Mouse (Mus musculus) brain, embryonic 14.5 days (tissue): Measurements from ENCODE around the gene Hist1h3h. TPM values are rescaled to one million over a fixed set of nuclear protein-coding genes. Genes with fewer than 3 reads are reported as not detected.

Experiments
- DNase-seq: peaks from one replicate; pipeline ENCODE4 v3.0.0-alpha.2; 2011; ENCODE audit warnings: low read depth
- CTCF ChIP-seq: fragments of 200-500 bp; IDR thresholded peaks from 2 replicates; pipeline ENCODE4 v1.5.1; 2012; ENCODE audit warnings: inconsistent platforms, mild to moderate bottlenecking, moderate library complexity, borderline replicate concordance; ENCODE audit not compliant: insufficient read depth, insufficient read length; ENCODE audit errors: extremely low read depth
- POLR2A ChIP-seq: fragments of 200-500 bp; IDR thresholded peaks from 2 replicates; pipeline ENCODE4 v1.6.1; 2012; ENCODE audit warnings: mild to moderate bottlenecking, inconsistent platforms, borderline replicate concordance; ENCODE audit not compliant: poor library complexity, insufficient read depth, insufficient read length, severe bottlenecking; ENCODE audit errors: extremely low read depth
- polyA plus RNA-seq: library from polyadenylated mRNA; depleted of rRNA; stranded (reverse); fragments of >200 nt; gene quantifications from 2 replicates; pipeline ENCODE4 v1.2.3, GENCODE M21; 2012

Hist1h3h gene
- polyA plus RNA-seq, 1 experiment, result 39.0 TPM

DNA sequence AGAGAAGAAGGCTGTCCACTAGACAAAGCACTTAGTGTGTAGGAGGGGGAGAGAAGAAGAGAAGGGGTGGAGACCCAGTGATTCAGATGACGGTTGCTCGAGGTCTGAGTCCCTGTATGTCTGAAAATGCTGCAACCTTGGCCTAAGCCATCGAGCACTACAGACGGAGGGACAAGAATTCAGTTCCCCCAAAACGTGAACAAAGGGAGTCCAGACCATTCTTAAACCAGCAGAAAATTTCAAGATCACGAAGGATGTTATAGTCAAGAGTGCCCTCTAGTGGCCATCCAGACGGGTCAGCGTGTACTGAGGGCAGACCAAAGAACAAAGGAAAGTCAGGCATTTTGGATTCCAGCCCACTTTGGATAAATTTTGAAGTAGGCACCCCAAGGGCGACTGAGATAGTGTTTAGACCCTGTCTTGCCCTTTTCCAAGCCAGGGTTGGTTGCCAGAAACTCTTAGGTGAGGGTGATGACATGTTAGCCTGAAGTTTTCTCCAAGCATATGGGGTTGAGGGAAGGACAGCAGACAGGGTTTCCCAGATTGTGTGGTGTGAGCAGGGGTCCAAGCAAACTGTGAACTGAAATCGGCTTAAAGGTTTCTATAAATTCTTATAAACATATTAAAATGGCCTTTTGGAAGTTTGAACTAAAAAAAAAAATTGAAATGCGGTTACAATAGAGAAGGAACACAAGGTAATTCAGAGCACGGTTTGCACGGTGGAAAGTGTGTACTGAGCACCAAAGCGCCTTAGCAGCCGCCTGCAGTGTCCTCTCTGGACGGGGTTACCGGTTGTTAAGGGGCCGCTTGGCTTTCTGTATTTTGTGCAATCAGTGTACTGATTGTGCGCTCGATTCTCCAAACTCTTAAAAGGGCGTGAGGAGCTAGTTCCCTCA, 16.8 kb downstream of the Hist1h3h start:
- DNase-seq, result peak; percentile 97
- no peak for TF ChIP-seq POLR2A
- peak; percentile 88; the same call in 1 of the 2 replicates for TF ChIP-seq CTCF

DNA sequence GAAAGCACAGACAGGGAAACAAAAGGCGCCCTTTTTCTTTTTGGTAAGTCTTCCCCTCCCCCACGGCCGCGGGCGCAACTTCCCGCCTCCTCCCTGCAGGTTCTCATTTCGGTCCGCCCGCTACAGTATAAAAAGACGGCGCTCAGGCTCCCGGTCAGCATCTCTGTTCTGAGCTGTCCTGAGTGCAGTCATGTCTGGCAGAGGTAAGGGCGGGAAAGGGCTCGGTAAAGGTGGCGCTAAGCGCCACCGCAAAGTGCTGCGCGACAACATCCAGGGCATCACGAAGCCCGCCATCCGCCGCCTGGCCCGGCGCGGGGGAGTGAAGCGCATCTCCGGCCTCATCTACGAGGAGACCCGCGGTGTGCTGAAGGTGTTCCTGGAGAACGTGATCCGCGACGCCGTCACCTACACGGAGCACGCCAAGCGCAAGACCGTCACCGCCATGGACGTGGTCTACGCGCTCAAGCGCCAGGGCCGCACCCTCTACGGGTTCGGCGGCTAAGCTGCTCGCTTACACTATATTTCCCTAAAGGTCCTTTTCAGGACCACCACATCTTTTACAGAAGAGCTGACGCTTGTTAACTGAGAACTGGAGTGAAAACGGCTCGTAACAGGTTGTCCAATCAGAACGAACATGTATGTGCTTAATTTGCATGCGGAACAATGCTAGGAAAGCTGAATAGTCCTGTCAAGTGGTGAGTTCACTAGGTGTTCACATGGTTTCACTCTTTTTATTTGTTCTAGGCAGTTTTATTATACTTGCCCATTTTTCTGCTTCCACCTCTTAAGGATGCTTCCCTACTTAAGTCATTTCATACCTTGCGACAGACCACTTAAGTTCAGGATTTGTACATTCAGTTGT, 17.7 kb downstream of the Hist1h3h start, which contains the start of gene Hist1h4j:
Hist1h4j (plus strand) TSS at position 159 of the 862 bp plus-strand sequence.
- DNase-seq, result peak; percentile 96
- TF ChIP-seq POLR2A, result peak; percentile 20; the same call in 1 of the 2 replicates

DNA sequence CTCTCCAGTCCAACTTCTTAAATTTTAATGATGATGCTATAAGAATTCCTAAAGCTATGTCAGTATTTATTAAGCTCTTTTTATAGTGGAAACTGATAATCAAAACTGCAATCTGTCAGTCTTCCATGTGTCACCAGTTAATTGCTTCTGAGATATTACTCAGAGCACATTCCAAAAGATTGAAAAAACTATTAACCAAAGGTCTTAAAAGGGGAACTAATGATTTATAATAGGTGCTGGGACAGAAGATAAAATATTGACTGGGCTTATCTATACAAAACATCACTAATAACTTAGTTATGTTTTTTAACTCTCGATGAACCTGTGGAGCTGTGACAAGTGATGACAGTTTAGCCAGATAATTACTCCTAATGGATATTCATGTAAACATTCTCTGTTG, 27.5 kb downstream of the Hist1h3h start:
- no peak for DNase-seq
- TF ChIP-seq POLR2A (no peak), CTCF (no peak)

DNA sequence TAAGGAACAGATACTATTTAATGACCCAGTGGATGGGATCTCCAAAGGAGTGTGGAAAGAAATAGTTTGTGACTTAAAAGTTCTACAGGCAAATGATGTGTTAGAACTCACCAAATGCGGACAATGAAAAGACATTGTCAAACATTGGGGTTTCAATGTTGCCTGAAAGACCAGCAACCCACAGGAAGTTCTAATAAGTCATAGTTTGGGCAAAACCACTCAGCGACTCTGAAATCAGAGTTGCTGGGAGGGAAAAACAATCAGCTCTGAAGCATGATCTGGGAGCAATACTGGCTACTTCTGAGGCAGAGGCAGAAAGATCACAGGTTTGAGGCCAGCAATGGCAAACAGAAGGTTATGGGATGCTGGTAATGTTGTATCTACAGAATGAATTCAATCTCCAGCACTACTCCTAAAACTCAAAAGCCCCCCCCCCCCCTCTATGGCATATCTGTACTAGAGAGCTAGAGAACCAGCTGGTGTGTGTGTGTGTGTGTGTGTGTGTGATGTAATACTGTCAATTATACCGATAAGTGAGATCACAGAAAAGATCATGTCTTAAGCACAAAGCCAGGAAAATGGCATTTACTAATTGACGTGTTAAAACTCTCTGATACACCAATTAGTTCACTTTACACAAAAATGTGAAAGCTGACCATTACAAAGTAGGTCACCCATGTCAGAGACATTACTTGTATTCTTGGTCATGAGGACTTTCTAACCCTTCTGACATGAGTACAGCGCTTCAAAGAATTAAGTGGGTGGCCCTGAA, 32.1 kb downstream of the Hist1h3h start:
- peak; percentile 67 for DNase-seq

DNA sequence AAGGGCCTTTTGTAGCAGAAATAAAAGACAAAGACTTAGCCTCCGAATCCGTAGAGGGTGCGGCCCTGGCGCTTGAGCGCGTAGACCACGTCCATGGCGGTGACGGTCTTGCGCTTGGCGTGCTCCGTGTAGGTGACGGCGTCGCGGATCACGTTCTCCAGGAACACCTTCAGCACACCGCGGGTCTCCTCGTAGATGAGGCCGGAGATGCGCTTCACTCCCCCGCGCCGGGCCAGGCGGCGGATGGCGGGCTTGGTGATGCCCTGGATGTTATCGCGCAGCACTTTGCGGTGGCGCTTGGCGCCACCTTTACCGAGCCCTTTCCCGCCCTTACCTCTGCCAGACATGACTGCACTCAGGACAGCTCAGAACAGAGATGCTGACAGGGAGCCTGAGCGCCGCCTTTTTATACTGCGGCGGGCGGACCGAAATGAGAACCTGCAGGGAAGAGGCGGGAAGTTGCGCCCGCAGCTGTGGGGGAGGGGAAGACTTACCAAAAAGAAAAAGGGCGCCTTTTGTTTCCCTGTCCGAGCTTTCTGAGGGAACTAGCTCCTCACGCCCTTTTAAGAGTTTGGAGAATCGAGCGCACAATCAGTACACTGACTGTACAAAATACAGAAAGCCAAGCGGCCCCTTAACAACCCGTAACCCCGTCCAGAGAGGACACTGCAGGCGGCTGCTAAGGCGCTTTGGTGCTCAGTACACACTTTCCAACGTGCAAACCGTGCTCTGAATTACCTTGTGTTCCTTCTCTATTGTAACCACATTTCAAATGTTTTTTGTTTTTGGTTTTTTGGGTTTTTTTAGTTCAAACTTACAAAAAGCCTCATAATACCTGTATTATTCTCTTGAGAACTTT, 32.9 kb downstream of the Hist1h3h start, which contains the start of gene Hist1h4k:
Hist1h4k (minus strand) TSS at position 347 of the 859 bp plus-strand sequence.
- peak; percentile 97 for DNase-seq
- TF ChIP-seq POLR2A, result peak; percentile 56; the same call in 1 of the 2 replicates

More for the DNA sequence above, 32.1 kb downstream of the Hist1h3h start:
- TF ChIP-seq CTCF (no peak), POLR2A (no peak)

DNA sequence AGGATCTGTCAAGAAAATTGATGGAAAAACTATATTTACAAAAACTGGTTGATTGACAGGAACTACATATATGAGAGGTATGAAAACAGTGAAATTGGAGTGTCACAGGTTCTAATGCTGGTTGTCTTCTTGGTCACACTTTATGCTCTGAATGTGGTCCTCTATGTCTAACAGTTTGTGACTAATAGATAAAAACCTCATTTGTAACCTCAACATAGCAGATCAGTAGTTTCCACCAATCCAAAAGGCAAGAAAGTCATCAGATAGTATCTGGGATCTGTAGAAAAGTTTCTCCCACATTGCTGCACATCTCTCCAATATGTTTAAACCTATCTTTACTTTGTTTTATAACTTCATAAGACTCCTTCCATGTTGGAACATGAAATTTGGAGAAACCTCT, 34.0 kb downstream of the Hist1h3h start:
- no peak for DNase-seq
- TF ChIP-seq CTCF (no peak), POLR2A (no peak)

DNA sequence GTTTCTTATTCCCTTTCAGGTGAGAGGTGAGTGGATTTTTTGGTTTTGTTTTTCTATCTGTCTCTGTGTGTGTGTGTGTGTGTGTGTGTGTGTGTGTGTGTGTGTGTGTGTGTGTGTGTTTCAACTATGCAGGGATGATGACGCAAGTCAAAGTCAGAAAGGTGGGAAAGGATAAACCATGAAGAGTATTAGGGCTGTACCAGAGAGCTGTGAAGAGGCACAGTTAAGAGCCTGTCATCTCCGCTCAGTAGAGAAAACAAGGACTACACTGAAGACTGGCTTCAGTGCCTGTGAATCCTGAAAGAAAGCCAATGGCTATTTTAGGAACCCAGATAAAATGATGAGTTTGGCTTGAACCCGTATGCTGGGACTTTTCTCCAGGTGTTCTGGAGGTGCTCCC, 34.4 kb downstream of the Hist1h3h start:
- TF ChIP-seq CTCF, result no peak
- no peak for TF ChIP-seq POLR2A
- no peak for DNase-seq

DNA sequence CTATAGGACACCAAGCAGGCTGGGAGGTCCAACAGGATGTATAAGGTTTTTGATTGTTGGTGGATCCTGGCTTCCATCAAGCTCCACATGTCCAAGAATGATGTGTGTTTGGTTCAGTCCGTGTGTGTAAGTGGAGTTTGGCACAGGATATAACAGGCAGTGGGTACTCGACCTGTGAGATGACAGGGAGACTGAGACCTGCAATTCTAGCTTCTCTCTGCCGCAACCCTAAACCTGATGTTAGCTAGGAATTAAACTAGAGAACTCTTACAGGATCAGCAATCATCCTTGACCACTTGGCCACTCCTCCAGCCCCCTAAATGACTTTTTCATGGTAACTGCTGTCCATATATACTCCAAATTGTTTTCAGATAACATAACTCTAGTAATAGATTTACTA, 34.9 kb downstream of the Hist1h3h start:
- DNase-seq, result no peak
- TF ChIP-seq POLR2A (no peak), CTCF (no peak)

DNA sequence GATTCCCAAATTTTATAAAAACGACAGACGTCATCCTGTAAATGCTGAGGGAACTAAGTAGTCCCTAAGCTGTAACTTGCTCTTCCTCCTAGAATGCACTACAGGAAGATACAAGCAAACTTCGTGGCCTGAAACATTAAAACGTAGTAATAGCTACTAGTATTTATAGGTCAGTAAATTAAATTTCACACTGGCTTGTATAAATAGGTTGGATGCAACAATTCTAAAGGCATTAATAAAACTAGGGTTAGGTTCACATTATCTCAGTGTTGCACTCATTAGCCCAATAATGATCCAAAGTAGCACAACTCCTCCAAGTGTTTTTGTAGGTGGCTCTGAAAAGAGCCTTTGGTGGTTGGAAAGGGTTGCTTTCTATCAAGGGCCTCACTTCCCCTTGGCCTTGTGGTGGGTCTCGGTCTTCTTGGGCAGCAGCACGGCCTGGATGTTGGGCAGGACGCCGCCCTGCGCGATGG, 35.6 kb downstream of the Hist1h3h start:
- no peak for TF ChIP-seq POLR2A
- no peak for TF ChIP-seq CTCF
- DNase-seq, result no peak
